Mouse (Mus musculus) brain, embryonic 14.5 days (tissue): Measurements from ENCODE around the gene Jtb.

Experiments
- CTCF ChIP-seq: fragments of 200-500 bp; IDR thresholded peaks from 2 replicates; pipeline ENCODE4 v1.5.1; 2012; ENCODE audit warnings: inconsistent platforms, mild to moderate bottlenecking, moderate library complexity, borderline replicate concordance; ENCODE audit not compliant: insufficient read depth, insufficient read length; ENCODE audit errors: extremely low read depth
- POLR2A ChIP-seq: fragments of 200-500 bp; IDR thresholded peaks from 2 replicates; pipeline ENCODE4 v1.6.1; 2012; ENCODE audit warnings: mild to moderate bottlenecking, inconsistent platforms, borderline replicate concordance; ENCODE audit not compliant: poor library complexity, insufficient read depth, insufficient read length, severe bottlenecking; ENCODE audit errors: extremely low read depth

DNA sequence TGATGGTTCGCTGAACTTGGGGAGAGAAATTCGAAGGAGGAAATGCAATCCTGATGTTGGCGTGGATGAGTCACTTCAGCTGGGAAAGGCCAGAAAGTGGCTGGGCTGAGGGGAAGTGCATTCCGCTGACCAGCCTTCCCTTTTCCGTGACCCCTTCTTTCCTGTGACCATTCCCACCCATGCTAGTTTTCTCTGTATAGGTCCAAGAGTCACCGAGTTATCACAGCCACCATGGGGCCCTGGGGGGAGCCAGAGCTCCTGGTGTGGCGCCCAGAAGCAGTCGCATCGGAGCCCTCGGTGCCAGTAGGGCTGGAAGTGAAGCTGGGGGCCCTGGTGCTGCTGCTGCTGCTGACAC lies 17.3 kb downstream of the Jtb start:
- TF ChIP-seq CTCF: no peak
- TF ChIP-seq POLR2A: no peak
